Mouse (Mus musculus): Measurements from ENCODE around the gene Fam57b.

DNA sequence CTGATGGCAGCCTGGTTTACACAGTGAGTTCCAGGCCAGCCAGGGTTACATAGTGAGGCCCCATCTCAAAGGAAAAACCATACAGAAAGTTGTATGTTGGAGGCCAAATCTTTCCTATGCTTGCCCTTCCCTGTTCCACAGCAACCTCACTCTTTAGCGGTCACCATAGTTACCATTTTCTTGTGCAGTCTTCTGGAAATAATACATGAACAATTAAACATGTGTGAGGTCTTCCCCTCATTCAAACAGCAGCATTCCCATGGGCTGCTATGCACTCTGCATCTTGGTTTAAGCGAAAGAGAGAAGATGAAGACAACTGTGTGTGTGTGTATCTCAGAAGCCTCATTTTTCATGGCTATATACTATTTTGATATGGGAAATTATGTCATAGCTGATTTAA lies 48.0 kb downstream of the Fam57b start:
- TF ChIP-seq GATA1 (IDR thresholded peaks at IDR 0.05; ENCODE audit: borderline replicate concordance, low read length) (no peak), FLI1 (IDR thresholded peaks at IDR 0.05; ENCODE audit: low read length) (no peak)
